Mouse (Mus musculus) liver, embryonic 14.5 days (tissue): ENCODE measurements around the gene Trappc10. TPM values are rescaled to one million over a fixed set of nuclear protein-coding genes. Genes with fewer than 3 reads are reported as not detected.

ENCODE experiments used
- ATAC-seq: fragments of 200-750 bp; cut with Nextera tagmentation; 2 replicates; pipeline ENCODE4 v1.8.0; 2017; ENCODE audit warnings: moderate number of reproducible peaks, mild to moderate bottlenecking, moderate library complexity; ENCODE audit not compliant: insufficient read depth
- DNase-seq, 3 experiments: peaks; one replicate each; pipeline ENCODE4 v3.0.0-alpha.2; 2012 to 2013; ENCODE audit warnings: low read depth in 3 of 3, low spot score in 3 of 3
- H3K27ac ChIP-seq: fragments of 300-500 bp; sonication (generic); 2 replicates; pipeline ENCODE4 v1.5.1; 2014; ENCODE audit warnings: moderate library complexity, mild to moderate bottlenecking, control low read depth, inconsistent platforms
- H3K27me3 ChIP-seq: fragments of 300-500 bp; sonication (generic); 2 replicates; pipeline ENCODE4 v1.6.1; 2014; ENCODE audit warnings: mild to moderate bottlenecking, low read length, moderate library complexity; ENCODE audit not compliant: control insufficient read depth, insufficient read depth
- H3K36me3 ChIP-seq: fragments of 300-500 bp; sonication (generic); replicated peaks from 2 replicates; pipeline ENCODE4 v1.6.1; 2014; ENCODE audit warnings: low read depth; ENCODE audit not compliant: control insufficient read depth, insufficient read depth
- H3K4me1 ChIP-seq, 2 experiments: fragments of 200-500 bp in 1 of 2; fragments of 300-500 bp in 1 of 2; sonication (generic) in 1 of 2; replicated peaks; 2 replicates each; pipeline ENCODE4 v1.6.1; 2012 to 2014; ENCODE audit warnings: antibody characterized with exemption in 1 of 2, inconsistent platforms in 1 of 2, low read length in 1 of 2; ENCODE audit not compliant: control insufficient read depth in 2 of 2, insufficient read depth in 2 of 2
- H3K4me2 ChIP-seq: fragments of 300-500 bp; sonication (generic); 2 replicates; pipeline ENCODE4 v1.6.1; 2014; ENCODE audit warnings: low read depth, mild to moderate bottlenecking, control low read depth, moderate library complexity
- H3K4me3 ChIP-seq, 2 experiments: fragments of 200-500 bp in 1 of 2; fragments of 300-500 bp in 1 of 2; sonication (generic) in 1 of 2; 2 replicates each; pipeline ENCODE4 v1.5.1; 2012 to 2014; ENCODE audit warnings: low read depth in 2 of 2, low read length in 2 of 2, mild to moderate bottlenecking in 2 of 2, control low read depth in 1 of 2, inconsistent platforms in 1 of 2, moderate library complexity in 1 of 2; ENCODE audit not compliant: insufficient read depth in 1 of 2
- H3K9ac ChIP-seq: fragments of 300-500 bp; sonication (generic); replicated peaks from 2 replicates; pipeline ENCODE4 v1.6.1; 2014; ENCODE audit warnings: mild to moderate bottlenecking, control low read depth, moderate library complexity
- H3K9me3 ChIP-seq: fragments of 300-500 bp; sonication (generic); 2 replicates; pipeline ENCODE4 v1.6.1; 2016; ENCODE audit warnings: low read length, mixed read lengths; ENCODE audit not compliant: control insufficient read depth
- CTCF ChIP-seq: IDR thresholded peaks from 2 replicates; pipeline ENCODE4 v1.5.1; 2016; ENCODE audit warnings: antibody characterized with exemption, low read depth, control low read depth
- EP300 ChIP-seq: IDR thresholded peaks from 2 replicates; pipeline ENCODE4 v1.6.1; 2016; ENCODE audit warnings: antibody characterized with exemption, low read depth
- WGBS: fragments of 180-500 bp; shearing (Covaris S2); extraction: QIAGEN DNeasy Blood & Tissue Kit; methylation state at CpG from one replicate; pipeline ENCODE4 v1.1.7; 2014; ENCODE audit not compliant: insufficient replicate concordance; 5-methylcytosine and 5-hydroxymethylcytosine counted together
- polyA plus RNA-seq, 2 experiments: library from polyadenylated mRNA; depleted of rRNA in 1 of 2; stranded (reverse) in 1 of 2; unstranded in 1 of 2; fragments of >200 nt; fragmentation: Nextera tagmentation in 1 of 2; extraction: Ambion mirVana in 1 of 2; gene quantifications; 2 replicates each; pipeline versions ENCODE4 v1.2.1 to v1.2.3; 2012 to 2014

The Trappc10 gene
- 19.8 and 20.1 TPM in 2 replicates for polyA plus RNA-seq (2012; rRNA removed)
- 15.8 and 20.5 TPM in 2 replicates for polyA plus RNA-seq (2014; fragmentation: Nextera tagmentation; extraction: Ambion mirVana)

- DNase-seq, result peak; percentile 83 to 84 (median 83)
- Histone ChIP-seq H3K4me3 (peak within 1 kb of the TSS; percentile 84 to 92), H3K4me1 (peaks cover 38 to 45% of the 10 kb centered on the region in 2 experiments), H3K36me3 (peaks cover 6% of the 10 kb centered on the region; the same call in 1 of the 2 replicates), H3K9ac (peak within 1 kb of the TSS; percentile 88), H3K9me3 (no peaks in the 10 kb centered on the region), H3K27ac (peak within 1 kb of the TSS; percentile 84), H3K4me2 (peak within 1 kb of the TSS; percentile 97), H3K27me3 (no peaks in the 10 kb centered on the region)
- TF ChIP-seq EP300 (no peak), CTCF (no peak)
- peak; percentile 95 for ATAC-seq
- WGBS, result under 1% methylated on average over 67 of the region's 74 CpGs
Observed at GRCm38 (mm10) chr10:78244438-78245224, at the start of gene Trappc10. Gene Trappc10, minus strand, starts transcription at chr10:78244641.

DNA sequence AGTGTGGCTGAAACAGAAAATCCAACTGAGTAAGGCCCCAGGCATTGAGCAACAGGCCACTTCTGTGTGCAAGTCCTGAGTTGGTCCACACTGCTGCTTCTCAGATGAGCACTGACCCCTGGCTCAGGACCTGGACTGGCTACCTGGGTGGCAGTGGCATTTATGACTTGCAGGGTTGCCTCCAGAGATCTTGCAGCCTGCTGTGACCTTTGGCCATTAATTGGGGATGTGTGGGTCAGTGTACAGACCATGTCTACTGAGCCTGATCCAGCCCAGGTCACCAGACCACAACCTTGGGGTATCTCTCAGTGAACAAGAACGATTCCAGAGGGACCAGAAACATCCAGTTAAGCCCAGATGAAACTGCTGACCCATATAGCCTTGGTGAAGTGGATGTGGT, 49.1 kb upstream of the Trappc10 start:
- ATAC-seq (no peak), DNase-seq (no peak)
- Histone ChIP-seq H3K4me3 (no peak overlapping the region), H3K27me3 (no peaks in the 10 kb centered on the region), H3K9ac (no peak overlapping the region), H3K4me2 (no peak overlapping the region), H3K27ac (no peak overlapping the region), H3K9me3 (no peaks in the 10 kb centered on the region), H3K4me1 (0 out of 4 replicates have a peak, but pooled peaks cover 0 to 2% of the 10 kb centered on the region in 2 experiments), H3K36me3 (no peaks in the 10 kb centered on the region)
- TF ChIP-seq EP300 (no peak), CTCF (no peak)
- 54% methylated on average over 1 of the region's 1 CpGs for WGBS

- ATAC-seq, result no peak
- WGBS, result 72% methylated on average over 5 of the region's 5 CpGs
- H3K36me3 ChIP-seq, result no peaks in the 10 kb centered on the region
- no peak overlapping the region for H3K27ac ChIP-seq
- TF ChIP-seq CTCF (no peak), EP300 (no peak)
- no peaks in the 10 kb centered on the region for H3K27me3 ChIP-seq
- no peak overlapping the region for H3K9ac ChIP-seq
- H3K4me2 ChIP-seq, result no peak overlapping the region
- DNase-seq, result no peak
- H3K9me3 ChIP-seq, result no peaks in the 10 kb centered on the region
- H3K4me3 ChIP-seq, result no peak overlapping the region
- no peaks in the 10 kb centered on the region for H3K4me1 ChIP-seq
Observed at GRCm38 (mm10) chr10:78292381-78292780, 47.9 kb upstream of the Trappc10 start.

DNA sequence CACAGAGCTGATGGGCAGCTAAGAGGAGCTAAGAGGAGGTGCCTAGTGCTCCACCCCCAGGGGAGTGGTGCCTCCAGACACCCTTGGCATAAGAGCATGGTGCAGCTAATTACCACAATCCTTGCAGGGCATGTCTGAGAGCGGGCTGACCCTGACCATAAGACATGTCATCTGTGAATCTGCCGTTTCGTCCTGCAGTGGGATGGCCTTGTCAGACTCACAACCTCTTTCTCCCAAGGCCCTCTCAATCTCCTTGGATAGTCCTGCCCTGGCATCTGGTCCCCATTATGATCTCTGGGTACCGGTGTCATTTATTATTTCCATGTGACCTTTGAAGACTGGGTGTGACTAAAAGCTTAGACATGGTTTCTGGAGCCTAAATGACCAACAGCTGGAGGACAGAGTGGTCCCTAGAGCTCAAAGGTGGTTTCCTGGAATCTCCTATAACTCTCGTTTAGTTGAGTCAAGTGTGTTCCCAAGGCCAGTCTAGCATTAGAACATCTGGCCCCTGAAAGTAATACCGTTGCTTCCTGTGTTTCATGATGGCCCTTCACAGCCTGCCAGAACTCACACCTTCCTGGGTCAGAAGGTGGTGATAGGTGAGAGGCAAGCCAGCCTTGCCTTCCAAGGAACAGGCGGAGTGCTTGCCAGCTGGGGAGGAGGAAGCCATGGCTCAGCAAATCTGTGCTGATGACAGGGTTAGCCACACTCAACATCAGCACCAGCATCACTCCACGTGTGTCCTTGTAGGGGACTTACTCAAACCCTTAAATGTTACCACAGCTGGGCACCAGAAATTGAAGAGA, 46.5 kb upstream of the Trappc10 start:
- Histone ChIP-seq H3K4me2 (no peak overlapping the region), H3K27ac (no peak overlapping the region), H3K9ac (no peak overlapping the region), H3K4me3 (no peak overlapping the region), H3K36me3 (no peaks in the 10 kb centered on the region), H3K4me1 (no peaks in the 10 kb centered on the region), H3K9me3 (no peaks in the 10 kb centered on the region), H3K27me3 (no peaks in the 10 kb centered on the region)
- TF ChIP-seq EP300 (no peak), CTCF (no peak)
- DNase-seq (no peak), ATAC-seq (no peak)
- 65% methylated on average over 8 of the region's 8 CpGs for WGBS

DNA sequence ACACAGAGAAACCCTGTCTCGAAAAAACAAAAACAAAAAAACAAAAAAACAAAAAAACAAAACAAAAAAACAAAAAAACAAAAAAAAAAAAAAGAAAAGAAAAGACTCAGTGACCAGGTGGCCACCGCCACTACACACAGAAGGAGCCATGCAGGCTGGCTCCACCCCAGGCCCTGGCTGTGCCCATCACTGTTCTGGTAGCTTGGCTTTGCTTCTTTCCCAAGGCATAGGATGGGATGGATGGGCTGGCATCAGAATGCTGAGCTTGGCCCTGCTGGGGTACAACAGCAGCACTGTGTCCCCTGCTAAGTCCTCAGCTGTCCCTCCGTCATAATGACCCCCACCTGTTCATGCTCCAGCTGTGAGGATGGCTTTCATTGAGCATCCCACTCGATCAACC, 44.5 kb upstream of the Trappc10 start:
- no peak for ATAC-seq
- Histone ChIP-seq H3K4me3 (no peak overlapping the region), H3K4me2 (no peak overlapping the region), H3K9ac (no peak overlapping the region), H3K4me1 (no peaks in the 10 kb centered on the region), H3K27me3 (no peaks in the 10 kb centered on the region), H3K27ac (no peak overlapping the region), H3K36me3 (no peaks in the 10 kb centered on the region), H3K9me3 (no peaks in the 10 kb centered on the region)
- 64% methylated on average over 4 of the region's 4 CpGs for WGBS
- no peak for TF ChIP-seq EP300
- no peak for TF ChIP-seq CTCF
- no peak for DNase-seq
